ENCODE assay signal across 8 mouse cellular contexts in the genomic region with DNA sequence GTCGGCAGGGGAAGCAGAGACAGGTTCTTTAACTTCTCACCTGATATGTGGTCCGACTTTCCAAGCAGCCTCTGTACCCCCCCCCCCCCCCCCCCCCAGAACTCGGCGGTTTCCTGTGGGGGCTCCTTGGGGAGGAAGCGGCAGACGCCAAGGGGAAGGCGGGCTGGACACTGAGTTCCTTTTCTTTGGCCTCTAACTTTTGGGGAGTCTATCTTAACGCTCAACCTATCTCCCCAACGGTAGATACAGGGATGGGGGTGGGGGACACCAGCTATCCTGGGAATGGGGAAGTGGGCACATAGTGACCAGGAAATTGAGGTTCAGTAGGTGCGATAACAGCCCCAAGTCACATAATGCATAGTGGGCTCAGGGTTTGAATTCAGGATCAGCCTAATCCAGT. TPM values are rescaled to one million over a fixed set of nuclear protein-coding genes. Genes with fewer than 3 reads are reported as not detected.
DNase-seq lines count a peak whose midpoint lies in the region; ATAC-seq and TF ChIP-seq lines count a peak whose summit lies in the region.

No protein-coding gene starts in this region.

- no peaks in the 10 kb centered on the region for H3K27me3 ChIP-seq in kidney, embryonic 15.5 days
- no peaks in the 10 kb centered on the region for H3K27me3 ChIP-seq in hindbrain, postnatal 0 days (ENCODE audit: insufficient read depth, low read length)
- H3K27me3 ChIP-seq in midbrain, embryonic 15.5 days (replicated peaks): peaks cover 3% of the 10 kb centered on the region; the same call in 1 of the 2 replicates

- peaks cover 36% of the 10 kb centered on the region for H3K4me1 ChIP-seq in kidney, embryonic 15.5 days
- no peaks in the 10 kb centered on the region for H3K4me1 ChIP-seq in brown adipose tissue, adult 24 weeks (ENCODE audit: control insufficient read depth, insufficient read depth, insufficient read length, low read length)
- H3K4me1 ChIP-seq in hindbrain, postnatal 0 days (ENCODE audit: insufficient read depth, low read length): peaks cover 13% of the 10 kb centered on the region
- peaks cover 9% of the 10 kb centered on the region for H3K4me1 ChIP-seq in midbrain, embryonic 15.5 days

- H3K9me3 ChIP-seq in kidney, embryonic 15.5 days (replicated peaks): no peaks in the 10 kb centered on the region
- no peaks in the 10 kb centered on the region for H3K9me3 ChIP-seq in hindbrain, postnatal 0 days (ENCODE audit: low read length)
- H3K9me3 ChIP-seq in midbrain, embryonic 15.5 days: no peaks in the 10 kb centered on the region

- no peak for DNase-seq in kidney, postnatal 14 days
- DNase-seq in hindbrain, postnatal 0 days (ENCODE audit: low spot score): no peak
- DNase-seq in MN1 (ENCODE audit: low spot score): no peak
- DNase-seq in adrenal gland, adult 18-20 months (ENCODE audit: low spot score in 2 of 2): no peak
- no peak for DNase-seq in adrenal gland, adult 2 months

- H3K4me2 ChIP-seq in kidney, embryonic 15.5 days: peak overlapping the region; percentile 93
- peak overlapping the region; percentile 58 for H3K4me2 ChIP-seq in hindbrain, postnatal 0 days (ENCODE audit: low read depth, low read length)
- H3K4me2 ChIP-seq in midbrain, embryonic 15.5 days: peak overlapping the region; percentile 54

- WGBS in kidney, embryonic 15.5 days: 22% methylated on average over 9 of the region's 10 CpGs
- 34% methylated on average over 10 of the region's 10 CpGs for WGBS in hindbrain, postnatal 0 days
- 38% methylated on average over 10 of the region's 10 CpGs for WGBS in midbrain, embryonic 15.5 days

- peak overlapping the region; percentile 57 for H3K4me3 ChIP-seq in kidney, embryonic 15.5 days (replicated peaks)
- H3K4me3 ChIP-seq in brown adipose tissue, adult 24 weeks (ENCODE audit: insufficient read depth, low read depth, low read length): peak overlapping the region; percentile 57
- H3K4me3 ChIP-seq in hindbrain, postnatal 0 days (ENCODE audit: low read length): peak overlapping the region; percentile 34
- peak overlapping the region; percentile 26; the same call in 1 of the 2 replicates for H3K4me3 ChIP-seq in midbrain, embryonic 15.5 days

- no peak for ATAC-seq in kidney, embryonic 15.5 days (replicated peaks; ENCODE audit: low FRiP score)
- ATAC-seq in hindbrain, postnatal 0 days: no peak
- no peak for ATAC-seq in midbrain, embryonic 15.5 days (replicated peaks)

- H3K9ac ChIP-seq in kidney, embryonic 15.5 days: peak overlapping the region; percentile 61
- peak overlapping the region; percentile 29; the same call in 1 of the 2 replicates for H3K9ac ChIP-seq in hindbrain, postnatal 0 days (replicated peaks; ENCODE audit: low read length)
- H3K9ac ChIP-seq in midbrain, embryonic 15.5 days: no peak overlapping the region

- no peaks in the 10 kb centered on the region for H3K36me3 ChIP-seq in kidney, embryonic 15.5 days
- no peaks in the 10 kb centered on the region for H3K36me3 ChIP-seq in hindbrain, postnatal 0 days (ENCODE audit: insufficient read depth, low read length)
- H3K36me3 ChIP-seq in midbrain, embryonic 15.5 days (replicated peaks): no peaks in the 10 kb centered on the region

- no peak for TF ChIP-seq CTCF in hindbrain, postnatal 0 days (IDR thresholded peaks at IDR 0.05; ENCODE audit: low read depth)

- 0 out of 2 replicates have a peak overlapping the region, but pooled peaks have one; percentile 43 for H3K27ac ChIP-seq in kidney, embryonic 15.5 days
- no peak overlapping the region for H3K27ac ChIP-seq in brown adipose tissue, adult 24 weeks (replicated peaks; ENCODE audit: low read depth, low read length)
- H3K27ac ChIP-seq in hindbrain, postnatal 0 days: no peak overlapping the region
- H3K27ac ChIP-seq in midbrain, embryonic 15.5 days: no peak overlapping the region

RNA-seq across cellular contexts. Expression of gene Ptgs1, which starts 0.7 kb away (rescaled TPM):
- polyA plus RNA-seq in kidney, embryonic 15.5 days (2015; fragmentation: Nextera tagmentation; extraction: Ambion mirVana): 29.2 and 30.6 TPM in 2 replicates
- 1.8 and 2.3 TPM in 2 replicates for polyA plus RNA-seq in brown adipose tissue, adult 24 weeks (2012; ENCODE audit: insufficient read depth, insufficient read length, missing spikeins)
- 6.8 and 8.0 TPM in 2 replicates for total RNA-seq in hindbrain, postnatal 0 days (2014; rRNA removed)
- 7.5 and 7.9 TPM in 2 replicates for polyA plus RNA-seq in hindbrain, postnatal 0 days (2015; fragmentation: Nextera tagmentation; extraction: Ambion mirVana)
- polyA plus RNA-seq in midbrain, embryonic 15.5 days (2015; fragmentation: Nextera tagmentation; extraction: Ambion mirVana): 4.1 and 4.9 TPM in 2 replicates
- total RNA-seq in adrenal gland, adult 18-20 months (2021): 10 to 100 TPM; 11.0 to 13.5 TPM
- total RNA-seq in adrenal gland, adult 2 months (2021): 10 to 100 TPM; 15.0 to 15.6 TPM
- polyA plus RNA-seq in adrenal gland, adult 2 months (2012; rRNA removed): 17.9 and 26.2 TPM in 2 replicates
